Mouse (Mus musculus) intestine, embryonic 15.5 days (tissue): ENCODE measurements around the gene Lmf1. TPM values are rescaled to one million over a fixed set of nuclear protein-coding genes. Genes with fewer than 3 reads are reported as not detected.

Source experiments
- ATAC-seq: fragments of 200-750 bp; cut with Nextera tagmentation; 2 replicates; pipeline ENCODE4 v1.8.0; 2017; ENCODE audit warnings: moderate TSS enrichment, moderate library complexity
- H3K27ac ChIP-seq: fragments of 300-500 bp; sonication (generic); 2 replicates; pipeline ENCODE4 v1.5.1; 2015; ENCODE audit warnings: mild to moderate bottlenecking, inconsistent platforms
- H3K27me3 ChIP-seq: fragments of 300-500 bp; sonication (generic); replicated peaks from 2 replicates; pipeline ENCODE4 v1.6.1; 2015; ENCODE audit warnings: inconsistent platforms
- H3K36me3 ChIP-seq: fragments of 300-500 bp; sonication (generic); 2 replicates; pipeline ENCODE4 v1.6.1; 2015; ENCODE audit warnings: inconsistent platforms
- H3K4me1 ChIP-seq: fragments of 300-500 bp; sonication (generic); replicated peaks from 2 replicates; pipeline ENCODE4 v1.6.1; 2015; ENCODE audit warnings: inconsistent platforms
- H3K4me2 ChIP-seq: fragments of 300-500 bp; sonication (generic); replicated peaks from 2 replicates; pipeline ENCODE4 v1.6.1; 2015; ENCODE audit warnings: mild to moderate bottlenecking, inconsistent platforms
- H3K4me3 ChIP-seq: fragments of 300-500 bp; sonication (generic); replicated peaks from 2 replicates; pipeline ENCODE4 v1.5.1; 2015; ENCODE audit warnings: inconsistent platforms
- H3K9ac ChIP-seq: fragments of 300-500 bp; sonication (generic); 2 replicates; pipeline ENCODE4 v1.6.1; 2015; ENCODE audit warnings: inconsistent platforms
- H3K9me3 ChIP-seq: fragments of 300-500 bp; sonication (generic); 2 replicates; pipeline ENCODE4 v1.6.1; 2016; ENCODE audit warnings: inconsistent platforms
- WGBS: fragments of 180-500 bp; shearing (Covaris S2); methylation state at CpG from one replicate; pipeline ENCODE4 v1.1.7; 2015; 5-methylcytosine and 5-hydroxymethylcytosine counted together
- polyA plus RNA-seq: library from polyadenylated mRNA; unstranded; fragments of >200 nt; fragmentation: Nextera tagmentation; extraction: Ambion mirVana; gene quantifications from 2 replicates; pipeline ENCODE4 v1.2.1, GENCODE M21; 2015

Gene Lmf1
- polyA plus RNA-seq, 1 experiment from 2014 or later = 33.0 TPM

GRCm38 (mm10) chr17:25698446-25698845 is 119.6 kb downstream of the Lmf1 start:
- no peaks in the 10 kb centered on the region for H3K4me1 ChIP-seq
- WGBS = 9% methylated on average over 7 of the region's 7 CpGs
- H3K4me2 ChIP-seq = no peak overlapping the region
- H3K4me3 ChIP-seq = no peak overlapping the region
- no peaks in the 10 kb centered on the region for H3K36me3 ChIP-seq
- ATAC-seq = peak; percentile 53; the same call in 1 of the 2 replicates
- H3K9me3 ChIP-seq = no peaks in the 10 kb centered on the region
- no peaks in the 10 kb centered on the region for H3K27me3 ChIP-seq
- H3K27ac ChIP-seq = no peak overlapping the region
- no peak overlapping the region for H3K9ac ChIP-seq

GRCm38 (mm10) chr17:25700863-25701496 is 122.1 kb downstream of the Lmf1 start:
- Histone ChIP-seq H3K4me3 (no peak overlapping the region), H3K4me2 (no peak overlapping the region), H3K27ac (no peak overlapping the region), H3K27me3 (no peaks in the 10 kb centered on the region), H3K9me3 (no peaks in the 10 kb centered on the region), H3K36me3 (no peaks in the 10 kb centered on the region), H3K4me1 (no peaks in the 10 kb centered on the region), H3K9ac (no peak overlapping the region)
- WGBS = 58% methylated on average over 9 of the region's 9 CpGs
- ATAC-seq = no peak

GRCm38 (mm10) chr17:25709994-25710393 is 131.1 kb downstream of the Lmf1 start:
- Histone ChIP-seq H3K9me3 (no peaks in the 10 kb centered on the region), H3K27ac (no peak overlapping the region), H3K4me2 (no peak overlapping the region), H3K9ac (no peak overlapping the region), H3K36me3 (no peaks in the 10 kb centered on the region), H3K4me3 (no peak overlapping the region), H3K27me3 (0 out of 2 replicates have a peak, but pooled peaks cover 2% of the 10 kb centered on the region), H3K4me1 (no peaks in the 10 kb centered on the region)
- ATAC-seq = no peak
- 87% methylated on average over 2 of the region's 2 CpGs for WGBS

GRCm38 (mm10) chr17:25711136-25711535 is 132.3 kb downstream of the Lmf1 start:
- 78% methylated on average over 4 of the region's 4 CpGs for WGBS
- no peak for ATAC-seq
- Histone ChIP-seq H3K27ac (no peak overlapping the region), H3K9ac (no peak overlapping the region), H3K36me3 (no peaks in the 10 kb centered on the region), H3K27me3 (peaks cover 7% of the 10 kb centered on the region; the same call in 1 of the 2 replicates), H3K4me2 (no peak overlapping the region), H3K4me1 (no peaks in the 10 kb centered on the region), H3K9me3 (no peaks in the 10 kb centered on the region), H3K4me3 (no peak overlapping the region)

Other genes starting within 250 kb of the Lmf1 start
- gene Tpsab1, start 233.5 kb upstream of the Lmf1 start, polyA plus RNA-seq = not detected in 2 replicates
- 1.9 TPM in 2 replicates for gene Tpsb2, start 212.8 kb upstream of the Lmf1 start, polyA plus RNA-seq
- gene Tpsg1, start 209.8 kb upstream of the Lmf1 start, polyA plus RNA-seq = 14.3 and 17.6 TPM in 2 replicates
- 4.3 and 4.6 TPM in 2 replicates for gene Cacna1h, start 145.3 kb upstream of the Lmf1 start, polyA plus RNA-seq
- not detected in 2 replicates for gene Tekt4, start 124.5 kb upstream of the Lmf1 start, polyA plus RNA-seq
- 0.49 and 0.73 TPM in 2 replicates for gene Sstr5, start 81.8 kb upstream of the Lmf1 start, polyA plus RNA-seq
- gene Sox8, start 8.4 kb upstream of the Lmf1 start, polyA plus RNA-seq = 5.8 and 6.1 TPM in 2 replicates
- gene Gng13, start 138.1 kb downstream of the Lmf1 start, polyA plus RNA-seq = 2.6 and 2.9 TPM in 2 replicates
- gene Chtf18, start 148.3 kb downstream of the Lmf1 start, polyA plus RNA-seq = 23.5 and 26.8 TPM in 2 replicates
- gene Rpusd1, start 148.6 kb downstream of the Lmf1 start, polyA plus RNA-seq = 16.4 and 17.0 TPM in 2 replicates
- 0.06 TPM in 1 of 2 replicates, not detected in the other for gene Mslnl, start 157.0 kb downstream of the Lmf1 start, polyA plus RNA-seq
- gene Msln, start 175.3 kb downstream of the Lmf1 start, polyA plus RNA-seq = 21.6 and 22.1 TPM in 2 replicates
- gene Narfl, start 194.7 kb downstream of the Lmf1 start, polyA plus RNA-seq = 29.0 and 31.5 TPM in 2 replicates
- 37.9 and 41.5 TPM in 2 replicates for gene Haghl, start 206.6 kb downstream of the Lmf1 start, polyA plus RNA-seq
- 0.15 and 0.40 TPM in 2 replicates for gene Ccdc78, start 207.5 kb downstream of the Lmf1 start, polyA plus RNA-seq
- 82.5 and 101 TPM in 2 replicates for gene Fam173a, start 213.8 kb downstream of the Lmf1 start, polyA plus RNA-seq
- not detected in 2 replicates for gene AC134908.4, start 216.6 kb downstream of the Lmf1 start, polyA plus RNA-seq
- gene Metrn, start 218.1 kb downstream of the Lmf1 start, polyA plus RNA-seq = 41.9 and 45.6 TPM in 2 replicates
- gene Fbxl16, start 230.0 kb downstream of the Lmf1 start, polyA plus RNA-seq = 3.1 and 4.1 TPM in 2 replicates
- gene Wdr24, start 244.5 kb downstream of the Lmf1 start, polyA plus RNA-seq = 25.4 and 27.7 TPM in 2 replicates
- gene Jmjd8, start 249.8 kb downstream of the Lmf1 start, polyA plus RNA-seq = 45.1 and 49.4 TPM in 2 replicates